Mouse (Mus musculus) 3T3-L1 (cell line): ENCODE data around the gene 1700011L22Rik.

ENCODE experiments used
- DNase-seq: peaks from one replicate; pipeline ENCODE4 v3.0.0-alpha.2; 2015; ENCODE audit warnings: low read depth, low spot score

Gene 1700011L22Rik

GRCm38 (mm10) chr8:79173606-79174005 is 74.8 kb downstream of the 1700011L22Rik start:
- DNase-seq = no peak

- no peak for DNase-seq
These were observed 83.1 kb downstream of the 1700011L22Rik start for GRCm38 (mm10) chr8:79165276-79165675.

GRCm38 (mm10) chr8:79164336-79164735 is 84.0 kb downstream of the 1700011L22Rik start:
- DNase-seq = no peak

- peak; percentile 94 for DNase-seq
These were observed 85.6 kb downstream of the 1700011L22Rik start for GRCm38 (mm10) chr8:79162533-79163308.

- DNase-seq = peak; percentile 32
These were observed 87.1 kb downstream of the 1700011L22Rik start for GRCm38 (mm10) chr8:79161172-79161778.
